Mouse (Mus musculus) inflammation-experienced regulatory T-cells, adult 6 months (primary cell): Measurements from ENCODE around the gene Map4k3. TPM values are rescaled to one million over a fixed set of nuclear protein-coding genes. Genes with fewer than 3 reads are reported as not detected.
"Not testable (repeated sequence)": the region's sequence is repeated elsewhere in the genome, so short reads cannot be mapped to it uniquely, and the experiment has no call there.

Source experiments
- ATAC-seq: one replicate; pipeline ENCODE4 v1.8.0; 2017
- polyA plus RNA-seq, 3 experiments: library from polyadenylated mRNA; unstranded; fragments of 100-300 nt; shearing (Covaris generic); gene quantifications; one replicate each; pipeline ENCODE4 v1.2.1; 2017

Map4k3 gene
- polyA plus RNA-seq, 3 experiments from 2014 or later: 0.85 to 5.3 (median 4.8) TPM

- no peak for ATAC-seq
These were observed 103.3 kb downstream of the Map4k3 start for GRCm38 (mm10) chr17:80624979-80625378.

GRCm38 (mm10) chr17:80621691-80622090 lies 106.6 kb downstream of the Map4k3 start:
- no peak for ATAC-seq

- peak; percentile 72 for ATAC-seq
These were observed 107.4 kb downstream of the Map4k3 start for GRCm38 (mm10) chr17:80620786-80621423.

GRCm38 (mm10) chr17:80619556-80619955 lies 108.7 kb downstream of the Map4k3 start:
- ATAC-seq: no peak

DNA sequence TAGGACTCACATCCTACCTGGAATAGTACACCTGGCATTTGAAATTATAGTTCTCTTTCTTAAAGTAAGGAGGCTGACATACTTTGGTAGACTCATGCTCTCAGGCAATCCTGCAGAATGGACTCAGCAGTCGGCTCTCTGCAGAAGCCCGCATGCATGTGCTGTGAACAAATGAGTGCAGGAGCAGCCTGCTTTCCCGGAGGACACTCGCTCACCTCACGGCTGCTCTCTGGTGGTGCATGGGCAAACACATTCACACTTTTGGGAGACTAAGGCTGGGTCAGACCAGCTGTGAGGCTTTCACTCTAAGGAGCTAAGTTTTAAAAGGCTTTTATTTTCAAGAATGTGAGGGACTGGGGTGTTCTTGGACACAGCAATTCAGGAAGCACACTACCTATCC lies 109.4 kb downstream of the Map4k3 start:
- ATAC-seq: no peak

DNA sequence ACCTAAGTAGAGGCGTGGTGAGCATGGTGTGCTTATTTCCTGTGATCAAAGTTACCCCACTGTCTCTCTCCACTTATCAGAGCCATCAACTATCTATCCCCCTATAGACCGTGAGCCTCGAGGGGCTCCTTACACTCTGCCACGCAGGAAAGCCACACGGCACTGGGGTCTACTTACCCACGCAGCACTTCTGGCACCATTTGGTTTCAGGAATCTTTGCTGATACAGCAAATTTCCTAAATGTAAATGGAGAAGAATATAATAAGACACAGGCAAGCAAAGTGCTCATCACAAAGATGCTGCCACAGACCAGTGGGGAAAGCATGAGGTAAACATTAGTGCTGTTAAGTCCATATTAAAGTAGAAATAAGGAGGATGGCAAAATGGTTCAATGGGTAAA lies 124.5 kb downstream of the Map4k3 start:
- ATAC-seq: no peak

DNA sequence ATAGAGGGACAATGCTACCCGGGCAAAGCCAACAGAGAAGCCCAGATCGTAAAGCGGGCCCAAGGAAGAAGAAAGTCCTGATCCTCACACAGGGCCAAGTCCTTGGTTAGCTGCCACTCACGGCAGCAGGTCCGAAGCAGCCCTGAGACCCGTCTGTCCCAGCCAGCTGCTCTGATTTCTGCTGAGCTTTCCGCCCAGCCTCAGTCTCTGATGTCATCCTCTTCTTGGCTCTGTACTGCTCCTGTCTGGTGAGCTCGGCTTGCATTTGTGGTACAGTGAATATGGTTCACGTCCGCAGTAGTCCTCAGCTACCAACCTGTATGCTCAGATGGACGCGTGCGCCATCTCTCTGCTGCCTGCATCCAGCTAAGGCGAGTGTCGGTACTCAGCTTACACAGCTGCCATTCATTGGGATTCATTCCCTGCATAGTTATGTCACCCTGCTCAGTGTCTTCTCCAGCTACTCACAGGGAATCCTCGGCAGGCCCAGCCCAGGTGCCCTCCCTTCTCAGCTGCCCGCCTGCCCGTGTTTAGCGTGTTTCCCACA lies 125.1 kb downstream of the Map4k3 start:
- no peak for ATAC-seq

DNA sequence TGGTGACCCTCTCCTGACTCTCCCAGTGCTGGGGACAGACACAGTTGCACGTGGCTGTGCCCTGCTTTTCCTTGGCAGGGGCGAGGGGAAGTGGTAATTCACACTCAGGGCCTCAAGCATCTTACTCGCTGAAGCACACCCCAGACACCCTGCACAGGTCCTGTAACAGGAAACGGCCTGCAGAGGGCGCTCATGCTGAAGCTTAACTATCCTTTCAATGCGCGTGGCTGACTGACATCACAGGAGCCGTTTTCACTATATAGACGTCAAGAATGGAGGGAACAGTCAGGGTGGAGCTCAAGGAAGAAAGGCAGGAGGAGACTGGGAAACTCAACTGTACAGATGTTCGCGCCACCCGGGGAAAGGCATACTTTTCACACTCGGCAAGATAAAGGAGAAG lies 126.9 kb downstream of the Map4k3 start:
- ATAC-seq: no peak

DNA sequence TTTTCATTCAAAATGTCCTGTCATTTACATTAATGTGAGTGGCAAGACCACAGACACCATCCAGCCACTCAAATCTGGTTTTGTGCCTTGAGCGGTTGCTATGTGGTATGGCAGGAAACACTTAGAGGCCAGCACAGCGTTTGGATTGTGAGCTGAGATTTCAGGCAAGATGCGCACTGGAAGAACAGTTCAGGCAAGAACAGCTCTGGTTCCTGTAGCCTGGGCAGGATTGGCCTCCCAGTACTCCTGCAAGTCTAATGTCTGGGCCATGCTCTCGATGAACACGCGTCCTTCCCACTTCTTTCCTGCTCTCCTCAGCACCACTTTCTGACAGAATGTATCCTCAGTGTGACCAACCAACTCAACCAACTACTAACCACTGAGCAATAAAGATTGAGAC lies 145.2 kb downstream of the Map4k3 start:
- no peak for ATAC-seq

DNA sequence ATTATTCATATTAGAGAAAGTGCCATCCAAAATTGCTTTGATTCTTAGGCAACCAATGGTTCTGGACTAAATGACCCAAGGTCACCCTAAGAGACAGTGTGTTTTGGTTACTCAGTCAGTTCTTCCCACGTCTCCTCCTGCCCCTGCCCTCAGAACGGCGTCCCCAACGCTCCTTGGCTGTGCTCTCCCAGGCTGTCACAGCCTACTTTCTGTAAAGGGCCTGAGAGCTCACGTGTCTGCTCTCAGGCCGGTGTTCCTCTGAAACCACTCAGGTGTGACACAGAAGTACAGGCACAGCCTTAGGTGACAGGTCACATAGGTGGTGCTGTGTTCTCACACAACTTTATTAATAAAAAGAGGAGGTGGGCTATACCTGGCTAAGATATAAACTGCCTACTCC lies 148.4 kb downstream of the Map4k3 start:
- no peak for ATAC-seq

GRCm38 (mm10) chr17:80579089-80579488 lies 149.2 kb downstream of the Map4k3 start:
- no peak for ATAC-seq

DNA sequence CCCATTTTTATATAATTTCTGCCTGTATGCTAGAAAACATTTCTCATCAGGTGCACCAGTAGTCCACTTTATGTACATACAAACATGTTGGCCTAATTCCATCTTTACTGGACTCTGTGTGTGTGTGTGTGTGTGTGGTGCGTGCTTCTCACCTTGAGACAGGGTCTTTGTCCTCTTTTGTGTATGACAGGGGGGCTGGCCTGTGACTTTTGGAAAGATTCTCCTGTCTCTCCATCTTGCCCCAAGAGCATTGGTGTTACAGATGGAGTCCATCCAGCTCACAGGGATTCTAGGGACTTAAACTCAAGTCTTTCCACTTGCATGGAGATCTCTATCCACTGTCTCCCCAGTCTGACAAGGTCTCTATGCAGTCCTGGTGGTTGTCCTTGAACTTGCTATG lies 150.2 kb downstream of the Map4k3 start:
- ATAC-seq: no peak

GRCm38 (mm10) chr17:80577639-80578038 lies 150.6 kb downstream of the Map4k3 start, which contains the start of gene Cdkl4:
Gene Cdkl4, minus strand, starts transcription at chr17:80577813.
- no peak for ATAC-seq

GRCm38 (mm10) chr17:80577214-80577613 lies 151.1 kb downstream of the Map4k3 start:
- ATAC-seq: peak; percentile 47

DNA sequence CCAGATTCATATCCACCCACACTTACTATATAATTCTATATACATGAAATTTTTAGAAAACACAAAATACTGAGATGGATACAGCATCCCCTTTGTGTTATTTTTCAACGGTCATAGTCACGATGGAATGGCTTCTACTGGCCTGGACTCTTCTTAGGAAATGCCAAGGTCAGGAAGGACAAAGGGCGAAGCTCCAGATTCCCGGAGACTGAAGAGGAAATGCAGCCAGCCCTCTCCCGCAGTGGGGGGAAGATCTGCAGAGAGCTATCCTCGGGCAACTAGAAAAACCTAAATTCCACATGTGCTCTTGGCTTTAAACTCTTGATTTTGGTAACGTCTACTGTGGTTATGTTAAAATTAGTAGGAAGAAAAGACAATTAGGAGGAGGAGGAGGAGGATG lies 153.3 kb downstream of the Map4k3 start:
- no peak for ATAC-seq

- no peak for ATAC-seq
These were observed 153.8 kb downstream of the Map4k3 start for GRCm38 (mm10) chr17:80574471-80574965.

DNA sequence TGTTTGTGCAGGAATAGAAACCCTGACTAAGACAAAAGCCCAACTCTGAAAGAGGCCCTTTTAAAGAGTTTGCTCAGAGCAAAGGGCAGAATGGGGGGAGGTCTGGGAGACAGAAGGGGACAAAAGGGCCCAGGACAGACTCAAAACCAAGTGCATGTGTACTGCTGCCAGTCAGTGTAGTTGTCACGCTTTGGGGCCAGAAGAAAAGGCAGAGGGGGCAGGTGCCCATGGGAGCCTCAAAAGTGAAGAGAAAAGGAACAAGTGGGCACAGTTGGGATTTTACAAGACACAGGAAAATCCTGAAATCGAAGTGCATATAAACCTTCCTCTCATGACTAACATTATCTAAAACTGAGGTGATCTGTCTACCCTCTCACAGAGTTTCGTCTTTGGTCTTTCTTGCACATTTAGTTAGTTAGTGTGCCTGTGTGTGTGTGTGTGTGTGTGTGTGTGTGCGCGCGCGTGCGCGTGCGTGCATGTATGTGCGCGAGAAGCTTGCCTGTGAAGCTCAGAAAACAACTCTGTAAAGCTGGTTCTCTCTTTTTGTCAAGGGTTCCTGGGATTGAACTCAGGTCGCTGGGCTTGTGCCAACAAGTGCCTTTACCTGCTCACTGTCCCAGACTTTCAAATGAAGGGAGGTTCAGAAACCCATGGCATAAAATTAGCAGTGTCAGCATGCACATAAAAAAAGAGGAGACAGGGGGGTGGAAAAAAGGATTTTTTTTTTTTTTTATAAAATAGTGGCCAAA lies 155.9 kb downstream of the Map4k3 start:
- no peak for ATAC-seq

DNA sequence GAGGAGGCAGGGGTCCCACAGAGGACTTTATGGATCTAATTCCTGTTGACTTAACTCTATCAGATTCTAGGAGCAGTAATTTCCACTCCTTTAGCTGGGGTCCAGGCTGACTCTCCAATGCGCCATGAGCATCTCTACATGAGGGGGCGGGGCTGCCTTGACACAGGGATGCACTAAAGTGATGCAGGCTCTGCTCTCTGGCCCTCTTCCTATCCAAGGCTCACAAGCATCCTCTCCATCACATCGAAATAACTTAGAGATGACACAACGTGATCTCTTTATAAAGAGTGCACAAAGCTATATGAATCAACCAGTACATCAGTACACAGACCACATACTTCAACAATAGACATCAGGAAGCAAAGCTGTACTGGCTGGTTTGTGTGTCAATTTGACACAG lies 156.8 kb downstream of the Map4k3 start:
- ATAC-seq: no peak

DNA sequence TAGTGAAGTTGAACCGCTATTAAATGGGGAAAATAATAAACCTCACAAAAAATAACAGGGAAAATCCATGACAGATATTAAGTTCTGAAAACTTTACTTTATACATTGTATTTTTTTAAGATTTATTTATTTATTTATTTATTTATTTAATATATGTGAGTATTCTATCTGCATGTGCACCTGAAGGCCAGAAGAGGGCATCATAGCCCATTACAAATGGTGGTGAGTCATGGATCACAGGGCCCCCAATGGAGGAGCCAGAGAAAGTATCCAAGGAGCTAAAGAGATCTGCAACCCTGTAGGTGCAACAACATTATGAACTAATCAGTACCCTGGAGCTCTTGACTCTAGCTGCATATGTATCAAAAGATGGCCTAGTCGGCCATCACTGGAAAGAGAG lies 158.6 kb downstream of the Map4k3 start:
- not testable (repeated sequence) for ATAC-seq

- ATAC-seq: no peak
These were observed 159.3 kb downstream of the Map4k3 start for GRCm38 (mm10) chr17:80568842-80569601.

GRCm38 (mm10) chr17:80568441-80568840 lies 159.8 kb downstream of the Map4k3 start:
- no peak for ATAC-seq

GRCm38 (mm10) chr17:80564611-80564924 lies 163.7 kb downstream of the Map4k3 start:
- ATAC-seq: peak; percentile 21
